Mouse (Mus musculus): ENCODE results near the gene Cntn1. TPM values are rescaled to one million over a fixed set of nuclear protein-coding genes. Genes with fewer than 3 reads are reported as not detected.

The Cntn1 gene
- 3.1 and 3.5 TPM in 2 replicates for polyA plus RNA-seq (2016; fragmentation: Nextera tagmentation; extraction: Ambion mirVana)

DNA sequence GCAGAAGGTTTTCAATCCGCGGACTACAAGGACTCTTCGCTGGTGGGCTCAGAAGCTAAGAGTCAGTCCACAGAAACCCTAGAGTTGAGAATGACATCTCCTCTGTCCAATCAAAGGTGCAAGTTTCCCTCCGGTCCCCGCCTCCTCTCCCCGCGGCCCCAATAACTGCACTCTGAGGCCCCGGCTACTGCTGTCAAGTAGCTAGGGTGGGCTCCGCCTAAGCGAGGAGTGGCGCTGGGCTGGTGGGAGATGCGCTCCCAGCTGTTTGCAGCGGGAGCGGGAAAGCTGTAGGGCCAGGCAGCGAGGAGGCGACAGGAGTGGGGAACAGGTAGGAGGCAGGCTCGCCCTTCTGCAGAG is at the start of gene Cntn1:
TSS of gene Cntn1 (plus strand) at position 170 of the 357 bp plus-strand sequence.
- ATAC-seq (ENCODE audit: insufficient number of reproducible peaks, insufficient read depth, low FRiP score, low TSS enrichment): peak; percentile 96
- Histone ChIP-seq H3K4me3 (peak within 1 kb of the TSS; percentile 54), H3K4me2 (replicated peaks) (peak within 1 kb of the TSS; percentile 100), H3K27me3 (peaks cover 8% of the 10 kb centered on the region; the same call in 1 of the 2 replicates), H3K9ac (peak within 1 kb of the TSS; percentile 51), H3K9me3 (no peaks in the 10 kb centered on the region), H3K36me3 (no peaks in the 10 kb centered on the region), H3K4me1 (peaks cover 11% of the 10 kb centered on the region), H3K27ac (no peak within 1 kb of the TSS)
- WGBS: 2% methylated on average over 17 of the region's 17 CpGs

- no peak for ATAC-seq (ENCODE audit: insufficient number of reproducible peaks, insufficient read depth, low FRiP score, low TSS enrichment)
- no peak overlapping the region for H3K4me2 ChIP-seq (replicated peaks)
- no peaks in the 10 kb centered on the region for H3K36me3 ChIP-seq
- WGBS: 78% methylated on average over 3 of the region's 3 CpGs
- no peaks in the 10 kb centered on the region for H3K27me3 ChIP-seq
- no peak overlapping the region for H3K27ac ChIP-seq
- no peaks in the 10 kb centered on the region for H3K4me1 ChIP-seq
- no peaks in the 10 kb centered on the region for H3K9me3 ChIP-seq
- no peak overlapping the region for H3K9ac ChIP-seq
- H3K4me3 ChIP-seq: no peak overlapping the region
These were observed 49.5 kb upstream of the Cntn1 start for GRCm38 (mm10) chr15:92001431-92001830.

DNA sequence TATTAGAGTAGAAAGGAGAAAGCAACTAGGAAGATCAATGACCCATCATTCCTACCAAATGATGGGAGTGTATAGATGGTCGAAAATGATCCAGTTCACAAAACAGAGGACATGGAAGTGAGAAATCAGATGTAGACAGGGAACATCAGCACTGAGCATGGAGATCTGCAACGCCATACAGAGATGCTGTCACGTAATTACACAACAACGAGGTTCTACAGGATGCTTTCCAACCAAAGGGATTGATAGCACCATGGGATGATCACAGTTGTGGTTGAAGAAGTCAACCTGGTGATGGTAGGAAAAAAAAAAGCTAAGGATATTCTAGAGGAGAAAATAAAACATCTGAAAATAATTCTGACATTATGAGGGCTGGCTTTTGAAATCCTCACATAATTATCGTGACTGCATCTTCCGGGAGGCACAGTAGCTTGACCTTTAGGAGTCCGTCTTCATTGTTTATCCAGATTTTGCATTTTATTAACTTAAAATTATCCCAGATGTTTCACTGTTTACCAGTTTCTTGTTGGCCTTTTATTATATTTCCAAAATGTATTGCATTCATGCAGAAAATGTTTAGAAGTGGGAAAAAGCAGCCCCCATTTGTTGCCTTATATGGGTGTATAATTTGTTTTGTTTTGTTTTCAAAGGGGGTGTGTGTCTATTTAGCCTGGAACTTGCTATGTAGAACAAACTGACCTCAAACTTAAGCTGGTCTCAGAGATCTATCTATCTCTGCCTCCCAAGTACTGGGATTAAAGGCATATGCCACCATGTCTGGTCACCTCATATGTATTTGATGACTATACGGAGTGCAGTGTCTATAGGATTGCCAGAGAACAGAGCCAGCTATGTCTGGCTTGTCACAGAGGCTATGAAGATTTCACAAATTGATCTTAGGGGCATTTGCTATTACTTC is 38.5 kb upstream of the Cntn1 start:
- Histone ChIP-seq H3K36me3 (no peaks in the 10 kb centered on the region), H3K27me3 (no peaks in the 10 kb centered on the region), H3K4me3 (no peak overlapping the region), H3K4me1 (no peaks in the 10 kb centered on the region), H3K9ac (no peak overlapping the region), H3K4me2 (replicated peaks) (no peak overlapping the region), H3K27ac (no peak overlapping the region), H3K9me3 (no peaks in the 10 kb centered on the region)
- 83% methylated on average over 8 of the region's 8 CpGs for WGBS
- ATAC-seq (ENCODE audit: insufficient number of reproducible peaks, insufficient read depth, low FRiP score, low TSS enrichment): no peak

DNA sequence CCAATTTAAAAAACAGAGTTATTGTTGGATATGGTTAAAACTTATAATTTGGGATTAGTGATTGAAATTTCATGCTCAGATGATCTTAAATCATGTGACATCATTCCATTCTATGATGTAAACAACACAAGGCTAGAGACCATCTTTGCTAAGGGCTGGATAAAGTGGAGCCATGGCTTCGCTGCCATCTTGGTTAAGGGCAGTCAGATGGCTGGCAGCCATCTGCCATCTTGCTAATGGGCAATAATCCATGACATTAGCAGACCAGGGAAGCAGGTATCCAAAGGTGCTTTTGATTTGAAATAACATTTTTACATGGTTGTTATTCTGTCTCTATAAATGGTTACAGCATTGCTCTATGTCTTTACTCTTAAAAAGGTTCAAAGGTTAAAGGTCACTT is 16.9 kb upstream of the Cntn1 start:
- WGBS: 85% methylated on average over 1 of the region's 1 CpGs
- no peak for ATAC-seq (ENCODE audit: insufficient number of reproducible peaks, insufficient read depth, low FRiP score, low TSS enrichment)

DNA sequence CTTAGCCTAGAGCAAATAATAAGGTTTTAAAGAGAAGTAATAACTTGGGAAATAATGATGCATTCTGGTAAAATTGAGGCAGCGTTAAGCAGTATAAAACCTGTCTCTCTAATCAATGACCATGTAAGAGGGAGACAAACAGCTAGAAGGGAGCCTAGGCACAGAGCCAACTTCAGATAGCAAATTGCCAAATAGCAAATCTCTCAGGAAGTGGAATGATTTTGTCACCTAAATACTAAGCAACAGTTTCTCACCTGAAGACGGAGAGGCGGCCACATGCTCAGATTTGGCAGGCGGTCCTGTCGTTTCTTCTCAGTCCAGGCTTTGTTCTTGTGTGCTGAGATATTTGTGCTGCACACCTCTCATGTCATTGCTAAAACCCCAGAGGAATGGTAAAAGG is 8.4 kb upstream of the Cntn1 start:
- Histone ChIP-seq H3K4me1 (no peaks in the 10 kb centered on the region), H3K4me3 (no peak overlapping the region), H3K4me2 (replicated peaks) (no peak overlapping the region), H3K9me3 (0 out of 2 replicates have a peak, but pooled peaks cover 3% of the 10 kb centered on the region), H3K9ac (no peak overlapping the region), H3K27ac (no peak overlapping the region), H3K27me3 (no peaks in the 10 kb centered on the region), H3K36me3 (no peaks in the 10 kb centered on the region)
- WGBS: 85% methylated on average over 5 of the region's 5 CpGs
- ATAC-seq (ENCODE audit: insufficient number of reproducible peaks, insufficient read depth, low FRiP score, low TSS enrichment): no peak

More for the DNA sequence above, 16.9 kb upstream of the Cntn1 start:
- H3K9me3 ChIP-seq: no peaks in the 10 kb centered on the region
- H3K27ac ChIP-seq: no peak overlapping the region
- H3K27me3 ChIP-seq: no peaks in the 10 kb centered on the region
- H3K36me3 ChIP-seq: no peaks in the 10 kb centered on the region
- no peak overlapping the region for H3K4me3 ChIP-seq
- no peaks in the 10 kb centered on the region for H3K4me1 ChIP-seq
- no peak overlapping the region for H3K4me2 ChIP-seq (replicated peaks)
- no peak overlapping the region for H3K9ac ChIP-seq

DNA sequence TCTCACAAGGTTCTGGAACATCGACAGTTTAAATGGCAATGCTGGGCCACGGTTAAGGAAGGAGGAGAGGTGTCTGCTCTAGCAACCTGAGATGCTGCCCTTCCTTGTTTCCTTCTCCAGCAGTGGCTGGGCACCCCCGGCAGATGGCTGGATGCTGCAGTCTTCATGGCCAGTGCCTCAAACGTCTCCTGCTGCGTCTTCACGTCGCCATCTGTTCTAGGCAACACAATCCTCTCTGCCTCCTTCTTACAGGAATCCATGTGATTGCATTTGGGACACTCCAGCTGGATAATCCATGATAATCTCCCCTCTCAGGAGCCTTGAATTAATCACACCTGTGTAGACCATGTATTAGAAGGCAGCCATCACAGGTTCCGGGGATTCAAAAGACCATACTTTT is 4.9 kb upstream of the Cntn1 start:
- ATAC-seq (ENCODE audit: insufficient number of reproducible peaks, insufficient read depth, low FRiP score, low TSS enrichment): no peak
- WGBS: 79% methylated on average over 8 of the region's 8 CpGs

GRCm38 (mm10) chr15:92048031-92048430 is 2.9 kb upstream of the Cntn1 start:
- H3K4me3 ChIP-seq: no peak overlapping the region
- no peak overlapping the region for H3K9ac ChIP-seq
- no peak overlapping the region for H3K4me2 ChIP-seq (replicated peaks)
- WGBS: 62% methylated on average over 4 of the region's 4 CpGs
- H3K27ac ChIP-seq: no peak overlapping the region
- no peak for ATAC-seq (ENCODE audit: insufficient number of reproducible peaks, insufficient read depth, low FRiP score, low TSS enrichment)
- H3K36me3 ChIP-seq: no peaks in the 10 kb centered on the region
- H3K27me3 ChIP-seq: peaks cover 8% of the 10 kb centered on the region; the same call in 1 of the 2 replicates
- peaks cover 11% of the 10 kb centered on the region for H3K4me1 ChIP-seq
- no peaks in the 10 kb centered on the region for H3K9me3 ChIP-seq

More for the DNA sequence above, 4.9 kb upstream of the Cntn1 start:
- H3K36me3 ChIP-seq: no peaks in the 10 kb centered on the region
- 0 out of 2 replicates have a peak, but pooled peaks cover 2% of the 10 kb centered on the region for H3K27me3 ChIP-seq
- H3K27ac ChIP-seq: no peak overlapping the region
- H3K4me2 ChIP-seq (replicated peaks): no peak overlapping the region
- H3K9me3 ChIP-seq: 0 out of 2 replicates have a peak, but pooled peaks cover 3% of the 10 kb centered on the region
- no peak overlapping the region for H3K4me3 ChIP-seq
- no peaks in the 10 kb centered on the region for H3K4me1 ChIP-seq
- H3K9ac ChIP-seq: no peak overlapping the region

DNA sequence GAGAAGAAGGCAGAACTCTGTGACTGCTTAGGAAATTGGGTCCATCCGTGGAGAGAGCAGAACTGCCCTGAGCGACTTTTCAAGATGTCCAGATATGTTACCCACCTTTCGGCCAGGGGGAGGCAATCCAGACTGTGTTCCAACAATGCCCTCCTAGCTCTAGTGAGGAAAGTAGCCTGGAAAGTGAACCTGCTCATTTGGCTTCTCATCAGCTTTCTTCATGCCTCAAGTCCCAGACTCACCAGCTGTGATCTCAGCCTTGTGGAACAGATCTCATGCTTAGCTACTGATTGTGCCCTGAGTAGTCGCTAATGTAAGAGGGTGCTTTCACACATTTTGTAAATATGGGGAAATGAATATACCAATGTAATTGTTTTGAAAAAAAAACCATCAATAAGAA is 2.4 kb upstream of the Cntn1 start:
- Histone ChIP-seq H3K4me3 (no peak overlapping the region), H3K27ac (no peak overlapping the region), H3K4me1 (peaks cover 11% of the 10 kb centered on the region), H3K27me3 (peaks cover 8% of the 10 kb centered on the region; the same call in 1 of the 2 replicates), H3K9ac (no peak overlapping the region), H3K9me3 (no peaks in the 10 kb centered on the region), H3K4me2 (replicated peaks) (no peak overlapping the region), H3K36me3 (no peaks in the 10 kb centered on the region)
- ATAC-seq (ENCODE audit: insufficient number of reproducible peaks, insufficient read depth, low FRiP score, low TSS enrichment): no peak
- 77% methylated on average over 4 of the region's 4 CpGs for WGBS

GRCm38 (mm10) chr15:92051353-92052132 is 578 bp downstream of the Cntn1 start:
- no peak overlapping the region for H3K27ac ChIP-seq
- no peaks in the 10 kb centered on the region for H3K36me3 ChIP-seq
- under 1% methylated on average over 35 of the region's 35 CpGs for WGBS
- peak overlapping the region; percentile 51 for H3K9ac ChIP-seq
- peak overlapping the region; percentile 100 for H3K4me2 ChIP-seq (replicated peaks)
- H3K9me3 ChIP-seq: no peaks in the 10 kb centered on the region
- H3K4me3 ChIP-seq: peak overlapping the region; percentile 54
- H3K27me3 ChIP-seq: peaks cover 8% of the 10 kb centered on the region; the same call in 1 of the 2 replicates
- peaks cover 11% of the 10 kb centered on the region for H3K4me1 ChIP-seq
- peak; percentile 67 for ATAC-seq (ENCODE audit: insufficient number of reproducible peaks, insufficient read depth, low FRiP score, low TSS enrichment)

DNA sequence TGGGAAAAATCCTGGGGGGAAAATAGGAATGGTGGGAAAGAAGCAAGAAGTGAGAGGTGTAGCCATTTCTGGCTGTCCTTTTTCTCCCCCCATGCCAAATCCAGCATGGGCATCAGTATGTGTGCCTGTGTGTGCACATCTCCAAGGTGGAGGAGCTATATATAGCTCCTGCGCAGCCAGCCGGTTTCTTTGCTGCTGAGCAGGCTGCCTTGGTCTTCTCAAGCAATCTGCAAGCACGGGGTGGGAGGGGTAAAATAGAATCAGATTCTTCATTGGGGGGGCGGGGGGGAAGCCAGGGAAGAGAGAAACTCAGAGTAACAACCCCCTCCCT is 1.1 kb downstream of the Cntn1 start:
- 16% methylated on average over 4 of the region's 4 CpGs for WGBS
- no peaks in the 10 kb centered on the region for H3K36me3 ChIP-seq
- H3K4me1 ChIP-seq: peaks cover 11% of the 10 kb centered on the region
- H3K4me2 ChIP-seq (replicated peaks): peak overlapping the region; percentile 100
- H3K27ac ChIP-seq: no peak overlapping the region
- H3K9me3 ChIP-seq: no peaks in the 10 kb centered on the region
- no peak; the same call in 1 of the 2 replicates for ATAC-seq (ENCODE audit: insufficient number of reproducible peaks, insufficient read depth, low FRiP score, low TSS enrichment)
- peak overlapping the region; percentile 54 for H3K4me3 ChIP-seq
- H3K27me3 ChIP-seq: peaks cover 8% of the 10 kb centered on the region; the same call in 1 of the 2 replicates
- peak overlapping the region; percentile 51; the same call in 1 of the 2 replicates for H3K9ac ChIP-seq

- 88% methylated on average over 5 of the region's 5 CpGs for WGBS
- no peaks in the 10 kb centered on the region for H3K36me3 ChIP-seq
- no peak overlapping the region for H3K4me3 ChIP-seq
- H3K4me2 ChIP-seq (replicated peaks): no peak overlapping the region
- H3K27ac ChIP-seq: no peak overlapping the region
- H3K27me3 ChIP-seq: no peaks in the 10 kb centered on the region
- H3K4me1 ChIP-seq: no peaks in the 10 kb centered on the region
- ATAC-seq (ENCODE audit: insufficient number of reproducible peaks, insufficient read depth, low FRiP score, low TSS enrichment): no peak
- H3K9me3 ChIP-seq: no peaks in the 10 kb centered on the region
- no peak overlapping the region for H3K9ac ChIP-seq
These were observed 6.6 kb downstream of the Cntn1 start for GRCm38 (mm10) chr15:92057553-92057952.
